Mouse (Mus musculus): Measurements from ENCODE around the gene Uxt. TPM values are rescaled to one million over a fixed set of nuclear protein-coding genes. Genes with fewer than 3 reads are reported as not detected.

Uxt gene
- polyA plus RNA-seq, 1 experiment from 2014 or later: 56.7 TPM

DNA sequence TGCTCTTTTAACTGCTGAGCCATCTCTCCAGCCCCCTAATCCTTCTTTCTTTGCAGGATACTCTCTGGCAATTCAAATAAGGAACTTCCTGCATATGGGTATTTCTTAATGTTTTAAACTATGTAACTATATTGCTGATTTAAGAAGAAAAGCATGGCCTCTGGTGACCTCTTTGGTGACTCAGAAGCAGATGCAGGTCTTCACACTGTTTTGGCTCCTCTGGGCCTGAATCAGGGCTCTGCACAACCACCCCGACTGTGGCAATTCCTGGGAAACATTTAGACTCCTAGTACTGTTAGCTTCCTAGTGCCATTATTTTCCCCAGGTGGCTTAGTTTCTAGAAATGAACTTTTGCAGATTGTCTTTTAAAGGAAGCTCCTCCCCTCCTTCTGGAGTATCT lies 38.3 kb downstream of the Uxt start:
- H3K4me3 ChIP-seq (ENCODE audit: low read depth, low read length): no peak overlapping the region
- H3K36me3 ChIP-seq (ENCODE audit: control insufficient read depth, insufficient read depth, low read length): no peaks in the 10 kb centered on the region
- no peaks in the 10 kb centered on the region for H3K9me3 ChIP-seq (ENCODE audit: control insufficient read depth, low read length)
- H3K27ac ChIP-seq (ENCODE audit: low read depth): no peak overlapping the region
- H3K4me2 ChIP-seq (ENCODE audit: low read length): no peak overlapping the region
- no peak overlapping the region for H3K9ac ChIP-seq (ENCODE audit: low read length)
- 83% methylated on average over 1 of the region's 1 CpGs for WGBS
- no peaks in the 10 kb centered on the region for H3K4me1 ChIP-seq (replicated peaks; ENCODE audit: control insufficient read depth, insufficient read depth, low read length)
- no peak for ATAC-seq (replicated peaks; ENCODE audit: low FRiP score, low TSS enrichment, low read depth)
- H3K27me3 ChIP-seq (replicated peaks; ENCODE audit: control insufficient read depth, insufficient read depth, low read length): no peaks in the 10 kb centered on the region
- DNase-seq (ENCODE audit: low spot score): no peak

DNA sequence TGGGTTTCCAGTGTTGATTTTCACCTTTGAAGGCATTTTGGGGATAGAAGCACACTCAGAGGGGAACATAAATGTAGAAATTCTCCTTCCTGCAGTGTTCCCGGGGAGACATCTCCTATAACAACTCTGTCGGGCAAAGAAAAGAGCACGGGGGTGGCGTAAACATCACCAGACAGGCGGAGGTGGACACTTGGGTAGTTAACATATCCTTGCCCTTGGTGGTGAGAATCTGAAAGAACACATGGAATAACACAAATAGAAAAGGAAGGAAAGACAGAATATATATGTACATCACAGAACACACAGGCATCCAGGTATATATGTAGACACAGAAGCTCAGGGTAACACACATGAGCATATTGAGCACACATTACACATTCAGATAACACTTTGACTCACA lies 40.5 kb downstream of the Uxt start:
- no peak for DNase-seq (ENCODE audit: low spot score)
- H3K4me1 ChIP-seq (replicated peaks; ENCODE audit: control insufficient read depth, insufficient read depth, low read length): no peaks in the 10 kb centered on the region
- no peaks in the 10 kb centered on the region for H3K27me3 ChIP-seq (replicated peaks; ENCODE audit: control insufficient read depth, insufficient read depth, low read length)
- peak overlapping the region; percentile 64 for H3K4me2 ChIP-seq (ENCODE audit: low read length)
- no peak for ATAC-seq (replicated peaks; ENCODE audit: low FRiP score, low TSS enrichment, low read depth)
- H3K4me3 ChIP-seq (ENCODE audit: low read depth, low read length): no peak overlapping the region
- H3K9me3 ChIP-seq (ENCODE audit: control insufficient read depth, low read length): no peaks in the 10 kb centered on the region
- no peak overlapping the region for H3K9ac ChIP-seq (ENCODE audit: low read length)
- H3K27ac ChIP-seq (ENCODE audit: low read depth): no peak overlapping the region
- no peaks in the 10 kb centered on the region for H3K36me3 ChIP-seq (ENCODE audit: control insufficient read depth, insufficient read depth, low read length)
- 43% methylated on average over 5 of the region's 5 CpGs for WGBS

DNA sequence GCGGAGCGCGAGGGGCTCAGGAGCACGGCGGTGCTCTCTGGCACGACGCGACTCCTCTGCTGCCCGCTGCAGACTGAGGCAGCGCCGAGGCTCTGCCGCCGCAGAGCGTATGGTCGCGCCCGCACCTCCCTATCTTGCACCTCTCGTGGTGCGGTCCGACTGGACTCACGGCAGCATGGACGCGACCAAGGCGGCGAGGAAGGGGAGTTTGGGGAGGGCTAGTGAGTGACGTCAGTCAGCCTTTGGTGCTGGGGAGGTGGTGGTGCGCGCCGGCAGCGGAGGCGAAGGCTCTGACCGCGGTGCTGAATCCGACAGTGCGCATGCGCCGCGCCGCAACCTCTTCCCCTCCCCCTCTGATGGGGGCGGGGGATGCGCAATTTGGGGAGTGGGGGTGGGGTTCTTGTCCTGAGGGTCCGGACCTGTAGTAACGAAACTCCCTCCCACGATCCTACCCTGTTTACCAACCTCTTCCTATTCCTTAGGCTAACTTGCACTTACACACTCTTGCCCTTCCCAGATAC lies 40.9 kb downstream of the Uxt start, which contains the start of gene Syn1:
Gene Syn1 (minus strand): TSS at position 161 of the 521 bp plus-strand sequence.
- Histone ChIP-seq H3K4me1 (replicated peaks; ENCODE audit: control insufficient read depth, insufficient read depth, low read length) (no peaks in the 10 kb centered on the region), H3K27ac (ENCODE audit: low read depth) (no peak within 1 kb of the TSS), H3K4me3 (ENCODE audit: low read depth, low read length) (peak within 1 kb of the TSS; percentile 36), H3K36me3 (ENCODE audit: control insufficient read depth, insufficient read depth, low read length) (no peaks in the 10 kb centered on the region), H3K9me3 (ENCODE audit: control insufficient read depth, low read length) (no peaks in the 10 kb centered on the region), H3K4me2 (ENCODE audit: low read length) (peak within 1 kb of the TSS; percentile 64), H3K27me3 (replicated peaks; ENCODE audit: control insufficient read depth, insufficient read depth, low read length) (no peaks in the 10 kb centered on the region), H3K9ac (ENCODE audit: low read length) (0 out of 2 replicates have a peak within 1 kb of the TSS, but pooled peaks have one; percentile 16)
- WGBS: 22% methylated on average over 33 of the region's 44 CpGs
- DNase-seq (ENCODE audit: low spot score) (peak; percentile 78), ATAC-seq (replicated peaks; ENCODE audit: low FRiP score, low TSS enrichment, low read depth) (peak; percentile 92)

DNA sequence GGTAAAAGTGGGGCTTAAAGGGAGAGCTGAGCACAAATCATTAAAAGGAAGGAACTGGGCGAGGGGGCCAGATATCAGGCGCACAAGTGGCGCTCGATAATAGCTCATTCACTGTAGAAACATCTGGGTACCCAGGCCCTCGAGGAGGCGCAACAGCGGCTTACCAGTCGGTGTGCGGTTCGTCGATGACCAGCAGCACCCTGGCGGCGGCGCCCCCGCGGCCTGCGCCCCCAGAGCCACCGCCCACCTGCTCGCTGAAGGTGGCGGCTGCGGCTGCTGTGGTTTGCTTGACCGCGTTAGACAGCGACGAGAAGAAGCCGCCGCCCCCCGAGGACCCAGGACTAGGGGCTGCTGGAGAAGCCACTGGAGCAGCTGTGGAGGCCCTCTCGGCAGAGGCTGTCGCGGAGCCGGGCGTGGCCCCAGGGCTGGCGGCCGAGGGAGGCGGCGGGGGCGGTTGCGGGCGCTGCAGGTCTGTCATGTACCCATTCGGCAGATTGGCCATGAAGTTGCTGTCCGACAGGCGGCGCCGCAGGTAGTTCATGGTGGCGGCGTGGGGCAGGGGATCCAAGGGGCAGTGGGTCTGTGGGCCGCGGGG lies 41.5 kb downstream of the Uxt start:
- peak; percentile 55; the same call in 1 of the 2 replicates for ATAC-seq (replicated peaks; ENCODE audit: low FRiP score, low TSS enrichment, low read depth)
- WGBS: 13% methylated on average over 31 of the region's 49 CpGs
- Histone ChIP-seq H3K4me2 (ENCODE audit: low read length) (peak overlapping the region; percentile 64), H3K9me3 (ENCODE audit: control insufficient read depth, low read length) (no peaks in the 10 kb centered on the region), H3K27me3 (replicated peaks; ENCODE audit: control insufficient read depth, insufficient read depth, low read length) (no peaks in the 10 kb centered on the region), H3K9ac (ENCODE audit: low read length) (0 out of 2 replicates have a peak overlapping the region, but pooled peaks have one; percentile 16), H3K4me3 (ENCODE audit: low read depth, low read length) (peak overlapping the region; percentile 36), H3K27ac (ENCODE audit: low read depth) (no peak overlapping the region), H3K4me1 (replicated peaks; ENCODE audit: control insufficient read depth, insufficient read depth, low read length) (no peaks in the 10 kb centered on the region), H3K36me3 (ENCODE audit: control insufficient read depth, insufficient read depth, low read length) (no peaks in the 10 kb centered on the region)
- no peak for DNase-seq (ENCODE audit: low spot score)

DNA sequence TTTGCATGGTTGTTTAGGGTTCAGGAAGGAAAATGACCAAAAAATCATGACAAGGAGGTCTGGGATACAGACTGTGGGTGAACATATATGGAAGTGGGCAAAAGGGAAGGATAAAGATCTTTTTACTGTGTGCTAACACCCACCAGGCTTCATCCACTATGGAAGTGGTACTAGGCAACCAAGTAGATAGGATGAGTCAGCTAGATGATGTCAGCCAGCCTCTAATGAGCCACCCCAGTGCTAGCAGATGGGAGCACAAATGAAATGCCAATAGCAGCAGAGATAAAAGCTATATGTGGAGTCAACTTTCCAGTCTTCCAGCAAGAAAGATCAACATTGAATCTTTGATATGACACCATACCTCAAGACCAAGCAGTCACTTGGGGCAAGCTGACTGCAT lies 46.7 kb downstream of the Uxt start:
- Histone ChIP-seq H3K9ac (ENCODE audit: low read length) (no peak overlapping the region), H3K27ac (ENCODE audit: low read depth) (no peak overlapping the region), H3K4me1 (replicated peaks; ENCODE audit: control insufficient read depth, insufficient read depth, low read length) (no peaks in the 10 kb centered on the region), H3K36me3 (ENCODE audit: control insufficient read depth, insufficient read depth, low read length) (no peaks in the 10 kb centered on the region), H3K9me3 (ENCODE audit: control insufficient read depth, low read length) (no peaks in the 10 kb centered on the region), H3K4me3 (ENCODE audit: low read depth, low read length) (no peak overlapping the region), H3K27me3 (replicated peaks; ENCODE audit: control insufficient read depth, insufficient read depth, low read length) (no peaks in the 10 kb centered on the region), H3K4me2 (ENCODE audit: low read length) (no peak overlapping the region)
- ATAC-seq (replicated peaks; ENCODE audit: low FRiP score, low TSS enrichment, low read depth) (no peak), DNase-seq (ENCODE audit: low spot score) (no peak)

DNA sequence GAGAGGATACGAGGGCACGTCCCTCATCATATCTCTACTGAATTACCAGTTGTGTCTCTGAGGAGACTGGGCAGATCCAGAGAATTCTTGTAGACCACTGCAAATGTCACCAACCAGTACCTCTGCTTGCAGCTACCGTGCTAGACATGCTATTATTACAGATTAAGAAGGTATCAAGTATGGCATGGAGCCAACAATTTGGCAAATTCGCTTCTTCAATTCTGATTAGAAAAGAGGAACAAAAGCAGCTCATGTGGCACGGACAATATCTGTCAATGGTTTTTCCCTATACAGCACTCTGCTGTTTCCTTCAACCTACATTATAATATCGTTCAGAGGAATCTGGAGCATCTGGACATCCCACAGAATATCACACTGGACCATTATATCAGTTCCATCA lies 48.1 kb downstream of the Uxt start:
- no peaks in the 10 kb centered on the region for H3K4me1 ChIP-seq (replicated peaks; ENCODE audit: control insufficient read depth, insufficient read depth, low read length)
- no peak overlapping the region for H3K9ac ChIP-seq (ENCODE audit: low read length)
- DNase-seq (ENCODE audit: low spot score): no peak
- H3K36me3 ChIP-seq (ENCODE audit: control insufficient read depth, insufficient read depth, low read length): no peaks in the 10 kb centered on the region
- H3K4me3 ChIP-seq (ENCODE audit: low read depth, low read length): no peak overlapping the region
- no peaks in the 10 kb centered on the region for H3K27me3 ChIP-seq (replicated peaks; ENCODE audit: control insufficient read depth, insufficient read depth, low read length)
- WGBS: 81% methylated on average over 6 of the region's 6 CpGs
- no peak overlapping the region for H3K27ac ChIP-seq (ENCODE audit: low read depth)
- H3K9me3 ChIP-seq (ENCODE audit: control insufficient read depth, low read length): no peaks in the 10 kb centered on the region
- no peak overlapping the region for H3K4me2 ChIP-seq (ENCODE audit: low read length)
- ATAC-seq (replicated peaks; ENCODE audit: low FRiP score, low TSS enrichment, low read depth): no peak

DNA sequence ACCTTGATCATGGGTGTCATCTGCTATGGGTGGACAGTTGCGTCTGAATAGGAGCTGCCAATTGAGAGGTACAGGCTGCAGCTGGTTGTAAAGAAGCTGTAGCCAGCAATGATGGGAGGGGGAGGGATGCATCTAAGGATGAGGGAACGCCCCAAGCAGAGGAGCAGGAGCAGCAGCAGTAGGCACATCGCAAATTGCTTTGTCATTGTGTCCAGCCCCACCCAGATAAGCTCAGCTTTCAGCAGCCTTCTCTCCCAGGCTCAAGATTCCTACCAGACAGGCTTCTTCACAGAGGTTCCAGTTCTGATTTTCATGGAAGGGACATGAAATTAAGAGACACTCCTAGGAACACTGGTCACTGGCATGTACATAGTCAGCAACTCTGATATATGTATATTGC lies 51.7 kb downstream of the Uxt start:
- Histone ChIP-seq H3K27ac (ENCODE audit: low read depth) (no peak overlapping the region), H3K4me3 (ENCODE audit: low read depth, low read length) (no peak overlapping the region), H3K27me3 (replicated peaks; ENCODE audit: control insufficient read depth, insufficient read depth, low read length) (no peaks in the 10 kb centered on the region), H3K9ac (ENCODE audit: low read length) (no peak overlapping the region), H3K9me3 (ENCODE audit: control insufficient read depth, low read length) (no peaks in the 10 kb centered on the region), H3K36me3 (ENCODE audit: control insufficient read depth, insufficient read depth, low read length) (no peaks in the 10 kb centered on the region), H3K4me2 (ENCODE audit: low read length) (no peak overlapping the region), H3K4me1 (replicated peaks; ENCODE audit: control insufficient read depth, insufficient read depth, low read length) (no peaks in the 10 kb centered on the region)
- 35% methylated on average over 3 of the region's 3 CpGs for WGBS
- no peak for DNase-seq (ENCODE audit: low spot score)
- ATAC-seq (replicated peaks; ENCODE audit: low FRiP score, low TSS enrichment, low read depth): no peak

Other genes with a start within 250 kb of the Uxt start
- 95.7 and 110 TPM in 2 replicates for gene Araf, start 164.2 kb downstream of the Uxt start, polyA plus RNA-seq (2014; fragmentation: Nextera tagmentation; extraction: Ambion mirVana)
- 29.9 and 34.9 TPM in 2 replicates for gene Timp1, start 91.9 kb downstream of the Uxt start, polyA plus RNA-seq (2014; fragmentation: Nextera tagmentation; extraction: Ambion mirVana)
- 2.0 and 2.7 TPM in 2 replicates for gene Syn1, start 41.0 kb downstream of the Uxt start, polyA plus RNA-seq (2014; fragmentation: Nextera tagmentation; extraction: Ambion mirVana)
- 4.2 and 6.0 TPM in 2 replicates for gene Cfp, start 30.5 kb downstream of the Uxt start, polyA plus RNA-seq (2014; fragmentation: Nextera tagmentation; extraction: Ambion mirVana)
- gene Elk1, start 11.4 kb downstream of the Uxt start, polyA plus RNA-seq (2014; fragmentation: Nextera tagmentation; extraction: Ambion mirVana): 6.2 and 7.2 TPM in 2 replicates
- gene Zfp182, start 100.3 kb upstream of the Uxt start, polyA plus RNA-seq (2014; fragmentation: Nextera tagmentation; extraction: Ambion mirVana): 5.6 and 7.3 TPM in 2 replicates
- not detected in 2 replicates for gene Spaca5, start 106.4 kb upstream of the Uxt start, polyA plus RNA-seq (2014; fragmentation: Nextera tagmentation; extraction: Ambion mirVana)
- gene Zfp300, start 127.5 kb upstream of the Uxt start, polyA plus RNA-seq (2014; fragmentation: Nextera tagmentation; extraction: Ambion mirVana): 1.5 and 1.7 TPM in 2 replicates
- not detected in 2 replicates for gene Ssxa1, start 153.8 kb upstream of the Uxt start, polyA plus RNA-seq (2014; fragmentation: Nextera tagmentation; extraction: Ambion mirVana)
- not detected in 2 replicates for gene Gm21876, start 213.6 kb upstream of the Uxt start, polyA plus RNA-seq (2014; fragmentation: Nextera tagmentation; extraction: Ambion mirVana)

All from intestine, embryonic 14.5 days (tissue).